Mouse (Mus musculus) CH12.LX (cell line): Measurements from ENCODE around the gene 1600002K03Rik. TPM values are rescaled to one million over a fixed set of nuclear protein-coding genes. Genes with fewer than 3 reads are reported as not detected.

ENCODE experiments used
- DNase-seq: peaks from one replicate; pipeline ENCODE4 v3.0.0-alpha.2; 2013; ENCODE audit errors: extremely low read depth
- H3K27ac ChIP-seq: 2 replicates; pipeline ENCODE4 v1.5.1; 2012; ENCODE audit warnings: low read depth, mild to moderate bottlenecking, control low read depth, moderate library complexity; ENCODE audit not compliant: insufficient read depth
- H3K27me3 ChIP-seq: replicated peaks from 2 replicates; pipeline ENCODE3; 2012; ENCODE audit warnings: inconsistent platforms
- H3K36me3 ChIP-seq, 2 experiments: replicated peaks in 1 of 2; 2 replicates each; pipeline versions ENCODE3 to v1.6.1; 2012; ENCODE audit warnings: inconsistent platforms in 1 of 2, low read length in 1 of 2, mild to moderate bottlenecking in 1 of 2, mixed read lengths in 1 of 2, moderate library complexity in 1 of 2; ENCODE audit not compliant: control insufficient read depth in 1 of 2, insufficient read depth in 1 of 2
- H3K4me1 ChIP-seq, 2 experiments: 2 replicates each; pipeline ENCODE4 v1.6.1; 2012; ENCODE audit warnings: inconsistent platforms in 1 of 2, moderate library complexity in 1 of 2; ENCODE audit not compliant: insufficient read depth in 2 of 2, control insufficient read depth in 1 of 2
- H3K4me2 ChIP-seq: 2 replicates; pipeline ENCODE4 v1.6.1; 2012; ENCODE audit warnings: low read depth, mild to moderate bottlenecking, control low read depth; ENCODE audit not compliant: poor library complexity, insufficient read depth, severe bottlenecking
- H3K4me3 ChIP-seq, 3 experiments: fragments of 150-350 bp in 1 of 3; sonication (generic) in 1 of 3; replicated peaks in 1 of 3; 2 replicates each; pipeline versions ENCODE3 to v1.5.1; 2011 to 2012; ENCODE audit warnings: low read depth in 2 of 3, low read length in 2 of 3, mild to moderate bottlenecking in 2 of 3, moderate library complexity in 2 of 3, control low read depth in 1 of 3, improper control_type of control experiment in 1 of 3, inconsistent platforms in 1 of 3, mixed read lengths in 1 of 3; ENCODE audit not compliant: poor library complexity in 1 of 3
- H3K79me2 ChIP-seq: replicated peaks from 2 replicates; pipeline ENCODE4 v1.6.1; 2012; ENCODE audit warnings: mild to moderate bottlenecking, moderate library complexity; ENCODE audit not compliant: control insufficient read depth, poor library complexity, insufficient read depth, severe bottlenecking; ENCODE audit errors: extremely low read depth
- H3K9ac ChIP-seq: 2 replicates; pipeline ENCODE4 v1.6.1; 2012; ENCODE audit warnings: low read depth, mild to moderate bottlenecking, control low read depth, moderate library complexity; ENCODE audit not compliant: insufficient read depth
- H3K9me3 ChIP-seq: replicated peaks from 2 replicates; pipeline ENCODE3; 2012; ENCODE audit warnings: low read length, inconsistent platforms, mixed read lengths
- CHD1 ChIP-seq: IDR thresholded peaks from 2 replicates; pipeline ENCODE4 v1.6.1; 2012; ENCODE audit warnings: low read depth, low read length, improper control_type of control experiment, inconsistent platforms
- CHD2 ChIP-seq: IDR thresholded peaks from 2 replicates; pipeline ENCODE4 v1.6.1; 2011; ENCODE audit warnings: low read length, improper control_type of control experiment
- CTCF ChIP-seq, 2 experiments: IDR thresholded peaks in 1 of 2; conservative IDR thresholded peaks in 1 of 2; 2 replicates each; pipeline ENCODE4 v1.5.1; 2011 to 2012; ENCODE audit warnings: low read depth in 2 of 2, low read length in 2 of 2, improper control_type of control experiment in 1 of 2, inconsistent platforms in 1 of 2, mild to moderate bottlenecking in 1 of 2, moderate library complexity in 1 of 2
- EP300 ChIP-seq: IDR thresholded peaks from 2 replicates; pipeline ENCODE4 v1.6.1; 2011; ENCODE audit warnings: low read length, improper control_type of control experiment
- HCFC1 ChIP-seq: IDR thresholded peaks from 2 replicates; pipeline ENCODE4 v1.6.1; 2012; ENCODE audit warnings: low read depth, mild to moderate bottlenecking, inconsistent platforms, low read length, improper control_type of control experiment
- IRF4 ChIP-seq: IDR thresholded peaks from 2 replicates; pipeline ENCODE4 v1.6.1; 2014; ENCODE audit warnings: low read depth, mild to moderate bottlenecking, inconsistent platforms, low read length, improper control_type of control experiment
- JUND ChIP-seq: conservative IDR thresholded peaks from 2 replicates; pipeline ENCODE4 v1.6.1; 2011; ENCODE audit warnings: low read depth, low read length, improper control_type of control experiment
- KAT2A ChIP-seq: IDR thresholded peaks from 2 replicates; pipeline ENCODE4 v1.6.1; 2012; ENCODE audit warnings: low read length, improper control_type of control experiment, inconsistent platforms; ENCODE audit not compliant: insufficient replicate concordance
- MAFK ChIP-seq: IDR thresholded peaks from 2 replicates; pipeline ENCODE4 v1.6.1; 2011; ENCODE audit warnings: low read length, improper control_type of control experiment; ENCODE audit not compliant: insufficient replicate concordance
- MAX ChIP-seq: IDR thresholded peaks from 2 replicates; pipeline ENCODE4 v1.6.1; 2011; ENCODE audit warnings: low read length, improper control_type of control experiment
- MEF2A ChIP-seq: IDR thresholded peaks from 2 replicates; pipeline ENCODE4 v1.6.1; 2014; ENCODE audit warnings: low read depth, mild to moderate bottlenecking, inconsistent platforms, low read length, improper control_type of control experiment, borderline replicate concordance
- MXI1 ChIP-seq: IDR thresholded peaks from 2 replicates; pipeline ENCODE4 v1.6.1; 2011; ENCODE audit warnings: mild to moderate bottlenecking, low read depth, low read length, improper control_type of control experiment
- MYC ChIP-seq: IDR thresholded peaks from 2 replicates; pipeline ENCODE4 v1.6.1; 2011; ENCODE audit warnings: low read depth, mild to moderate bottlenecking, improper control_type of control experiment, low read length
- NELFE ChIP-seq: IDR thresholded peaks from 2 replicates; pipeline ENCODE4 v1.6.1; 2011; ENCODE audit warnings: low read depth, low read length, improper control_type of control experiment
- NRF1 ChIP-seq: IDR thresholded peaks from 2 replicates; pipeline ENCODE4 v1.6.1; 2014; ENCODE audit warnings: low read depth, mild to moderate bottlenecking, inconsistent platforms, low read length, improper control_type of control experiment, moderate library complexity
- PAX5 ChIP-seq: IDR thresholded peaks from 2 replicates; pipeline ENCODE4 v1.6.1; 2012; ENCODE audit warnings: low read length, inconsistent platforms, mixed read lengths
- RAD21 ChIP-seq: IDR thresholded peaks from 2 replicates; pipeline ENCODE4 v1.6.1; 2011; ENCODE audit warnings: low read depth, mild to moderate bottlenecking, low read length, improper control_type of control experiment, moderate library complexity
- RCOR1 ChIP-seq: conservative IDR thresholded peaks from 2 replicates; pipeline ENCODE4 v1.6.1; 2012; ENCODE audit warnings: low read depth, mild to moderate bottlenecking, inconsistent platforms, low read length, improper control_type of control experiment
- TBP ChIP-seq: conservative IDR thresholded peaks from 2 replicates; pipeline ENCODE4 v1.6.1; 2011; ENCODE audit warnings: low read depth, low read length, improper control_type of control experiment
- TCF12 ChIP-seq: IDR thresholded peaks from 2 replicates; pipeline ENCODE4 v1.6.1; 2014; ENCODE audit warnings: low read depth, mild to moderate bottlenecking, inconsistent platforms, low read length, improper control_type of control experiment
- UBTF ChIP-seq: IDR thresholded peaks from 2 replicates; pipeline ENCODE4 v1.6.1; 2012; ENCODE audit warnings: low read depth, mild to moderate bottlenecking, inconsistent platforms, low read length, improper control_type of control experiment, moderate library complexity
- USF1 ChIP-seq: IDR thresholded peaks from 2 replicates; pipeline ENCODE4 v1.6.1; 2014; ENCODE audit warnings: low read depth, mild to moderate bottlenecking, inconsistent platforms, low read length, improper control_type of control experiment
- USF2 ChIP-seq: conservative IDR thresholded peaks from 2 replicates; pipeline ENCODE4 v1.6.1; 2011; ENCODE audit warnings: low read depth, low read length, improper control_type of control experiment
- ZKSCAN1 ChIP-seq: IDR thresholded peaks from 2 replicates; pipeline ENCODE4 v1.6.1; 2012; ENCODE audit warnings: low read depth, inconsistent platforms, low read length, improper control_type of control experiment, borderline replicate concordance
- ZMIZ1 ChIP-seq: IDR thresholded peaks from 2 replicates; pipeline ENCODE4 v1.6.1; 2012; ENCODE audit warnings: low read depth, mild to moderate bottlenecking, inconsistent platforms, low read length, improper control_type of control experiment
- dilution Hi-C: fragments of 300-500 bp; cut with MboI; formaldehyde crosslinking; loops from 2 replicates; pipeline ENCODE4 v1.14.3; 2020; ENCODE audit warnings: low sequenced_read_pairs; ENCODE audit not compliant: extremely low pct_unique_long_range_greater_than_20kb, extremely low pct_ligation_motif_present
- in situ Hi-C: fragments of 300-500 bp; cut with MboI; formaldehyde crosslinking; loops from 3 replicates; pipeline ENCODE4 v1.14.3; 2019; ENCODE audit warnings: low sequenced_read_pairs, low pct_ligation_motif_present, low pct_unique_long_range_greater_than_20kb, mixed read lengths
- polyA plus RNA-seq: library from polyadenylated mRNA; unstranded; fragments of >175 nt; gene quantifications from 2 replicates; pipeline ENCODE4 v1.2.1, GENCODE M21; 2012; ENCODE audit warnings: low read depth; ENCODE audit not compliant: insufficient read length
- total RNA-seq, 2 experiments: library from RNA; depleted of rRNA; stranded (reverse); fragments of 300-350 nt in 1 of 2; fragments of >200 nt in 1 of 2; gene quantifications; 2 replicates each; pipeline ENCODE4 v1.2.3; 2012 to 2014

Gene 1600002K03Rik
- total and polyA plus RNA-seq, 3 experiments = 19.3 to 40.2 (median 30.5) TPM

- TF ChIP-seq USF2 (no peak), NRF1 (no peak), MAFK (no peak), USF1 (no peak), ZMIZ1 (no peak), KAT2A (0 out of 2 replicates have a peak, but pooled peaks have one; percentile 42), TCF12 (peak; percentile 80), CHD2 (peak; percentile 65; the same call in 1 of the 2 replicates), MEF2A (peak; percentile 49), ZKSCAN1 (no peak), EP300 (peak; percentile 74), JUND (no peak)
These were observed 19.9 kb upstream of the 1600002K03Rik start (continued) for GRCm38 (mm10) chr10:80152873-80153260.

GRCm38 (mm10) chr10:80153713-80154112, 19.0 kb upstream of the 1600002K03Rik start:
- Histone ChIP-seq H3K27ac (peak overlapping the region; percentile 96), H3K9me3 (no peaks in the 10 kb centered on the region)
- TF ChIP-seq IRF4 = no peak
- no peak for TF ChIP-seq HCFC1
- no peak for TF ChIP-seq RAD21
- TF ChIP-seq RCOR1 = no peak
- TF ChIP-seq PAX5 = no peak
- TF ChIP-seq UBTF = no peak
- TF ChIP-seq ZMIZ1 = no peak
- TF ChIP-seq TBP = no peak
- no peak for TF ChIP-seq JUND
- no peak for TF ChIP-seq CTCF (conservative IDR thresholded peaks at IDR 0.05 in 1 of 2, IDR thresholded peaks at IDR 0.05 in 1 of 2; ENCODE audit: low read depth in 2 of 2, low read length in 2 of 2)
- TF ChIP-seq MEF2A = no peak
- TF ChIP-seq MAFK = no peak
- no peak for TF ChIP-seq CHD1
- no peak for TF ChIP-seq MAX
- no peak for TF ChIP-seq MXI1
- TF ChIP-seq MYC = no peak
- no peak for TF ChIP-seq NELFE

More at GRCm38 (mm10) chr10:80153713-80154112, 19.0 kb upstream of the 1600002K03Rik start:
- H3K4me3 ChIP-seq = no peak overlapping the region
- peaks cover 40 to 51% of the 10 kb centered on the region in 2 experiments for H3K36me3 ChIP-seq
- H3K4me1 ChIP-seq = peaks cover 16 to 54% of the 10 kb centered on the region in 2 experiments
- no peak overlapping the region for H3K4me2 ChIP-seq
- H3K27me3 ChIP-seq = no peaks in the 10 kb centered on the region
- no peak for DNase-seq
- peaks cover 15% of the 10 kb centered on the region for H3K79me2 ChIP-seq
- dilution Hi-C loops (no loop called here), in situ Hi-C loops (no loop called here)
- 0 out of 2 replicates have a peak overlapping the region, but pooled peaks have one; percentile 40 for H3K9ac ChIP-seq
